Mouse (Mus musculus) G1E (cell line): Measurements from ENCODE around the gene Dab1. TPM values are rescaled to one million over a fixed set of nuclear protein-coding genes. Genes with fewer than 3 reads are reported as not detected.

Experiments used
- ATAC-seq: 2 replicates; pipeline ENCODE4 v1.8.0; 2016; ENCODE audit warnings: mild to moderate bottlenecking; ENCODE audit not compliant: insufficient number of reproducible peaks, poor library complexity, low FRiP score, severe bottlenecking; ENCODE audit errors: extremely low read depth
- DNase-seq: peaks from one replicate; pipeline ENCODE4 v3.0.0; 2012; ENCODE audit warnings: low spot score
- H3K27me3 ChIP-seq: 2 replicates; pipeline ENCODE4 v1.6.1; 2012; ENCODE audit warnings: mild to moderate bottlenecking, low read length, inconsistent platforms; ENCODE audit not compliant: insufficient read depth
- H3K36me3 ChIP-seq: replicated peaks from 2 replicates; pipeline ENCODE3; 2012; ENCODE audit warnings: mild to moderate bottlenecking, inconsistent platforms
- H3K4me1 ChIP-seq: 2 replicates; pipeline ENCODE4 v1.6.1; 2012; ENCODE audit warnings: low read depth, low read length, inconsistent platforms, mixed read lengths; ENCODE audit not compliant: insufficient read depth
- H3K4me3 ChIP-seq: 2 replicates; pipeline ENCODE4 v1.5.1; 2012; ENCODE audit warnings: low read depth, mild to moderate bottlenecking, inconsistent platforms, low read length, moderate library complexity, mixed read lengths
- H3K9me3 ChIP-seq: replicated peaks from 2 replicates; pipeline ENCODE4 v1.6.1; 2012; ENCODE audit warnings: inconsistent platforms
- CTCF ChIP-seq: IDR thresholded peaks from 2 replicates; pipeline ENCODE4 v1.5.1; 2012; ENCODE audit warnings: low read depth, low read length, inconsistent platforms, mixed read lengths
- GATA1 ChIP-seq: IDR thresholded peaks from 2 replicates; pipeline ENCODE4 v1.6.1; 2012; ENCODE audit warnings: borderline replicate concordance, low read length, inconsistent platforms, mixed read lengths
- GATA2 ChIP-seq: IDR thresholded peaks from 2 replicates; pipeline ENCODE4 v1.6.1; 2012; ENCODE audit warnings: low read depth, low read length, inconsistent platforms, borderline replicate concordance
- POLR2AphosphoS5 ChIP-seq: IDR thresholded peaks from 2 replicates; pipeline ENCODE4 v1.6.1; 2012; ENCODE audit warnings: low read depth, low read length, inconsistent platforms; ENCODE audit not compliant: insufficient replicate concordance
- TAL1 ChIP-seq: conservative IDR thresholded peaks from 2 replicates; pipeline ENCODE4 v1.6.1; 2012; ENCODE audit warnings: low read depth, low read length, inconsistent platforms, mixed read lengths
- polyA plus RNA-seq: library from polyadenylated mRNA; stranded (reverse); fragments of >175 nt; gene quantifications from 2 replicates; pipeline ENCODE4 v1.2.3, GENCODE M21; 2012
- total RNA-seq, 2 experiments: library from RNA; stranded (forward) in 1 of 2; stranded (reverse) in 1 of 2; fragments of 200-1000 nt in 1 of 2; fragments of >200 nt in 1 of 2; fragmentation: Nextera tagmentation in 1 of 2; gene quantifications; 2 replicates each; pipeline ENCODE4 v1.2.3; 2014 to 2017

Dab1 gene
- total and polyA plus RNA-seq, 3 experiments = 0.16 TPM; not detected in 2

- no peak for ATAC-seq
- no peaks in the 10 kb centered on the region for H3K36me3 ChIP-seq
Measured at GRCm38 (mm10) chr4:104607636-104608035, 988.5 kb downstream of the Dab1 start.

GRCm38 (mm10) chr4:104619452-104619851, 1000.3 kb downstream of the Dab1 start:
- no peak for ATAC-seq
- TF ChIP-seq GATA2 = no peak
- TF ChIP-seq CTCF = no peak
- TF ChIP-seq GATA1 = no peak
- no peak for TF ChIP-seq POLR2AphosphoS5
- no peak for TF ChIP-seq TAL1

More at GRCm38 (mm10) chr4:104607636-104608035, 988.5 kb downstream of the Dab1 start:
- no peak for DNase-seq
- H3K4me3 ChIP-seq = no peak overlapping the region
- H3K9me3 ChIP-seq = peaks cover 31% of the 10 kb centered on the region
- no peaks in the 10 kb centered on the region for H3K4me1 ChIP-seq
- no peaks in the 10 kb centered on the region for H3K27me3 ChIP-seq
- no peak for TF ChIP-seq GATA2
- TF ChIP-seq CTCF = no peak
- TF ChIP-seq TAL1 = no peak
- no peak for TF ChIP-seq GATA1
- no peak for TF ChIP-seq POLR2AphosphoS5

GRCm38 (mm10) chr4:104625316-104625715, 1006.2 kb downstream of the Dab1 start:
- Histone ChIP-seq H3K4me3 (no peak overlapping the region), H3K9me3 (peaks cover 29% of the 10 kb centered on the region), H3K27me3 (no peaks in the 10 kb centered on the region), H3K36me3 (no peaks in the 10 kb centered on the region), H3K4me1 (no peaks in the 10 kb centered on the region)
- no peak for DNase-seq
- ATAC-seq = no peak
- TF ChIP-seq GATA1 (no peak), POLR2AphosphoS5 (no peak), TAL1 (no peak), CTCF (no peak), GATA2 (no peak)

More at GRCm38 (mm10) chr4:104619452-104619851, 1000.3 kb downstream of the Dab1 start:
- H3K4me3 ChIP-seq = no peak overlapping the region
- no peaks in the 10 kb centered on the region for H3K4me1 ChIP-seq
- peaks cover 31% of the 10 kb centered on the region for H3K9me3 ChIP-seq
- H3K36me3 ChIP-seq = no peaks in the 10 kb centered on the region
- DNase-seq = no peak
- H3K27me3 ChIP-seq = no peaks in the 10 kb centered on the region

- TF ChIP-seq TAL1 (no peak), GATA2 (no peak), GATA1 (no peak), POLR2AphosphoS5 (no peak), CTCF (no peak)
- ATAC-seq (no peak), DNase-seq (no peak)
- Histone ChIP-seq H3K27me3 (no peaks in the 10 kb centered on the region), H3K36me3 (no peaks in the 10 kb centered on the region), H3K4me3 (no peak overlapping the region), H3K4me1 (no peaks in the 10 kb centered on the region), H3K9me3 (peaks cover 35% of the 10 kb centered on the region)
Measured at GRCm38 (mm10) chr4:104628708-104629107, 1009.5 kb downstream of the Dab1 start.

- Histone ChIP-seq H3K9me3 (peaks cover 42% of the 10 kb centered on the region), H3K4me3 (no peak overlapping the region), H3K4me1 (no peaks in the 10 kb centered on the region), H3K36me3 (no peaks in the 10 kb centered on the region), H3K27me3 (no peaks in the 10 kb centered on the region)
- TF ChIP-seq GATA2 (no peak), POLR2AphosphoS5 (no peak), GATA1 (no peak)
- ATAC-seq = no peak
- no peak for DNase-seq
Measured at GRCm38 (mm10) chr4:104637016-104637415, 1017.9 kb downstream of the Dab1 start.

- Histone ChIP-seq H3K4me3 (no peak overlapping the region), H3K9me3 (peaks cover 49% of the 10 kb centered on the region), H3K4me1 (no peaks in the 10 kb centered on the region), H3K27me3 (no peaks in the 10 kb centered on the region), H3K36me3 (no peaks in the 10 kb centered on the region)
- DNase-seq = no peak
- TF ChIP-seq CTCF (no peak), GATA2 (no peak), GATA1 (no peak), TAL1 (no peak), POLR2AphosphoS5 (no peak)
- ATAC-seq = no peak
Measured at GRCm38 (mm10) chr4:104640617-104641016, 1021.5 kb downstream of the Dab1 start.
